Mouse (Mus musculus): ENCODE measurements around the gene Gm16485. TPM values are rescaled to one million over a fixed set of nuclear protein-coding genes. Genes with fewer than 3 reads are reported as not detected.
A peak's percentile ranks its signal among the peaks of the same experiment; 100 is the strongest.

Gene Gm16485
- total RNA-seq (2022): 10 to 100 TPM; 10.0 to 14.2 (median 12.7) TPM

- DNase-seq (ENCODE audit: low spot score in 2 of 2): no peak
Observed at GRCm38 (mm10) chr9:8971491-8971890, at the start of gene Gm16485. TSS of gene Gm16485 (plus strand) at chr9:8971791.

DNA sequence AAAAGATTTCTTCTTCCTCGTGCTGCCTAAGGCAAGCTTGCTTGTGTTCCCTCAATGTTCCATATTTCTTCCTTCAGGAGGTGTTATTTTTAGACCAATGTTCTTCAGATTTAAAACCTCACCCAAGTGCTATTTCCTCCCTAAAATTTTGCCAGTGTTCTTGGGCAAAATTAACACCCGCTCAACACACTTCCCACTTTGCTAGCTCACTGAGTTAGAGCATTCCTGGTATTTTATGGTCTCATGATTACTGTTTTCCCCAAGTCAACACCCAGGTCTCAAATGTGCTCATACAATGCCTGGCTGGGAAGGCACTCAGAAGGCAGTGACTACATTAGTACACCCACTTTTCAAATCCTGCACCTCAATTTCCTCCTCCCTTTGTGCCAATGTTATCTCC is 44.0 kb upstream of the Gm16485 start:
- peak in 1 of 2 experiments; percentile 14 for DNase-seq (ENCODE audit: low spot score in 2 of 2)

- DNase-seq (ENCODE audit: low spot score in 2 of 2): no peak
Observed at GRCm38 (mm10) chr9:8937753-8938152, 33.8 kb upstream of the Gm16485 start.

DNA sequence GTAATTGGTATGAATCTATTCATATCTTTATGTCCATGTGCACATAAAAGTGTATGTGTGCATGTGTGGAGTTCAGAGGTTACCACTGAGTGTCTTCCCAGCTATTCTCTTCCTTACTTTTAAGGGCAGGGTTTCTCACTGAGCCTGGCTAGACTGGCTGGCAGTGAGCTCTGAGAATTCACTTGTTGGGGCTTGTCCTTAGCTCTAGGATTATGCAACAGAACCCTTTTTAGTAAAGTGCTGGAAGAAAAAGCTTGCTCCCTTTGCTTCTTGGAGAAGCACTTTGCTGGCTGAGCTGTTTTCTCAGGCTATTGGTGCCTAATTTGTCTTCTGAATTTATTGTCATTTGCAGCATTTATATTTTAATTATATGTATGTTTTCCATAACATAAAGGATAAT is 18.3 kb upstream of the Gm16485 start:
- DNase-seq (ENCODE audit: low spot score in 2 of 2): no peak

DNA sequence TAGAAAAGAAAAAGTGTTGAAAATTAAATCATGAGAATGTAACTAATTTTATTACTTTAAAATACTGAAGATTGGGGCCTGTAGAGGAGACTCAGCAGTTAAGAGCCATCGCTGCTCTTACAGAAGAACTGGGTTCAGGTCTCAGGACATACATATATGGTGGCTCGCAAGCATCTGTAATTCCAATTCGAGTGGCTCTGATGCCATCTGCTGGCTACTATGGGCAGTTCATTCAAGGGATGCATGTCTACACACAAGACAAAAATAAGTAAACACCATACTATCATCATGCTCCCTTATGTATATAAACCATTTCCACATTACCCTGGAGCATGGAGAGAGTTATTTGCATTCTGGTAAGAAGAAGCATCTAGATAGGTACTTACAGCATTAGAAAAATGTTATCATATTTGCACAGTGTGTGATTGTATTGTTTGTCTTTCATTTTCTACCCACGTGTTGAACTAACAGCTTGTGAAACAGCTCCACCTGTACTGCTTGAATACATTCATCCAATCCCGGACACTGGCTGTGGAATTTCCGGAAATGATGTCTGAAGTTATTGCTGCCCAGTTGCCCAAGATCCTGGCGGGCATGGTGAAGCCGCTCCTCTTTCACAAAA is 7.0 kb upstream of the Gm16485 start:
- DNase-seq (ENCODE audit: low spot score in 2 of 2): peak; percentile 16 to 23

DNA sequence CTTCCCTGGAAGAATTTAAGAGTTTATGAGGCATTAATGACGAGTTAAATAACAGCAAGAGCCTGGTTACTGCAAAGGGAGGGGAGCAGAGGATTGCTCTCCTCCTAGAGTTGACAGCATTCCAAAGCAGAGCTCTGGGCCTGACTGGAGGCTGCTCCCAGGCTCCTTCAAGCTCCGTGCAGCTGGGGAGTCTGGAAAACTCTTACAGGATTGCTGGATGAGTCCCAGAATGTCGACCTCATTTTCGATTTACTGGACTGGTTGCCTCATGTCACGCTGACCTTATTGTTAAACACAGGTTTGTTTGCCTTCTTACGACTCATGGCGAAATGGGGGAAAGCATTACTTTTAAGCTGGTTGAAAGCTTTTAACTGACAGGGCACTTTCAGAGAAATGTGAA is 1.4 kb upstream of the Gm16485 start:
- no peak for DNase-seq (ENCODE audit: low spot score in 2 of 2)

- peak in 1 of 2 experiments; percentile 37 for DNase-seq (ENCODE audit: low spot score in 2 of 2)
Observed at GRCm38 (mm10) chr9:8977775-8978174, 6.2 kb downstream of the Gm16485 start.

GRCm38 (mm10) chr9:8982315-8982714 is 10.7 kb downstream of the Gm16485 start:
- no peak for DNase-seq (ENCODE audit: low spot score in 2 of 2)

DNA sequence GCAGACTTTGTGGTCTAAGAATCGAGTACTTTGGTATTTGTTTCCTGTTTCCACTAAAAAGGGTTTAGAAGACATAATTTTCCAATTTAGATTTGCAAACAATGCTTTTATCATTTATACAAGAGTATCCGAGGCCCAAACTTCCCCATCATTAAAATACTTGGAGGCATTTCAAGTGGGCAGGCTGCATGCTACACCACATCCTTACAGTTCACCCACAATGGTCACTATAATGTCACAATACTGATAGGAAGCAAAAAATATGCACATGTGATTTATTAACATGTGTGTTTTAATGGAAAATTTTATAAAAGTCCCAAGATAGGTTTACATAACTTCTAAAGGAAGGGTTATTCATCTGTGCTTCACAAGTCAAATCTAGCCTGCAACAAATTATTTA is 24.9 kb downstream of the Gm16485 start:
- DNase-seq (ENCODE audit: low spot score in 2 of 2): no peak

DNA sequence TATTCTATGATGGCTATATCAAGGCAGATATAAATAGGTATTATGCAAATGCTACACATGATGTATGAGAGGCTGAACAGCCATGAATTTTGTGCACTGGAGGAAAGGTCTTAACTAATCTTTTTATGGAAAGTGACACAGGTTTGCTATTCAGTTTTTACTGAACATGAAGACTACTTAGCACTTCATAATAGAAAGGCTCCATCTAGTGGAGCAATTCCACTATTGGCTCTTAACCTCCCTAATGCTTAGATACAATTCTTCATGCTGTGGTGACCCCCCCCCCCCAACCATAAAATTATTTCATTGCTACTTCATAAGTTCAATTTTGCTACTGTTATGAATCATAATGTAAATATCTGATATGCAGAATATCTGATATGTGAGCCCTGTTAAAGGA is 29.6 kb downstream of the Gm16485 start:
- no peak for DNase-seq (ENCODE audit: low spot score in 2 of 2)

DNA sequence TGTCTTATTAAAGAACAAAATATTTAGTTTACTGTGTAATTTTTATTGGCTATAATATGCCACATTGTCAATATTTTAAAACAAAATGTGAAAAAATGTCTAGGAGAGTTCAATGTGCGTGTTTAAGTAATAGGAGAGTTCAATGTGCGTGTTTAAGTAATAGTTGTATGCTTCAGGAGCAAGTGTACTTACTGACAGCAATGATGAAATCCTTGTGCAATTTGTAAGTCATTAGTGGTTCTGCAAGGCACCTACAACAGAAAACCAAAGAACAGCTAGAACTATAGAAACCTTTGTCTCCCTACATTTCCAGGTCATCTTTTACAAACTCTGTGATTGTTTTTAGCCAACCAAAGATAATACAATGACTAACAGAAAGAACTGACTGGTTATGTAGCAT is 43.5 kb downstream of the Gm16485 start:
- DNase-seq (ENCODE audit: low spot score in 2 of 2): no peak

Other genes starting within 250 kb of the Gm16485 start
- 10 to 100 TPM; 17.4 to 21.8 (median 19.6) TPM for gene Pgr, start 72.0 kb upstream of the Gm16485 start, total RNA-seq (2022)

Data from left cerebral cortex, adult 8-10 months (tissue).